Mouse (Mus musculus): ENCODE results near the gene Vps52. TPM values are rescaled to one million over a fixed set of nuclear protein-coding genes. Genes with fewer than 3 reads are reported as not detected.
A peak's percentile ranks its signal among the peaks of the same experiment; 100 is the strongest.

The Vps52 gene
- polyA plus RNA-seq, 1 experiment: 35.7 TPM

DNA sequence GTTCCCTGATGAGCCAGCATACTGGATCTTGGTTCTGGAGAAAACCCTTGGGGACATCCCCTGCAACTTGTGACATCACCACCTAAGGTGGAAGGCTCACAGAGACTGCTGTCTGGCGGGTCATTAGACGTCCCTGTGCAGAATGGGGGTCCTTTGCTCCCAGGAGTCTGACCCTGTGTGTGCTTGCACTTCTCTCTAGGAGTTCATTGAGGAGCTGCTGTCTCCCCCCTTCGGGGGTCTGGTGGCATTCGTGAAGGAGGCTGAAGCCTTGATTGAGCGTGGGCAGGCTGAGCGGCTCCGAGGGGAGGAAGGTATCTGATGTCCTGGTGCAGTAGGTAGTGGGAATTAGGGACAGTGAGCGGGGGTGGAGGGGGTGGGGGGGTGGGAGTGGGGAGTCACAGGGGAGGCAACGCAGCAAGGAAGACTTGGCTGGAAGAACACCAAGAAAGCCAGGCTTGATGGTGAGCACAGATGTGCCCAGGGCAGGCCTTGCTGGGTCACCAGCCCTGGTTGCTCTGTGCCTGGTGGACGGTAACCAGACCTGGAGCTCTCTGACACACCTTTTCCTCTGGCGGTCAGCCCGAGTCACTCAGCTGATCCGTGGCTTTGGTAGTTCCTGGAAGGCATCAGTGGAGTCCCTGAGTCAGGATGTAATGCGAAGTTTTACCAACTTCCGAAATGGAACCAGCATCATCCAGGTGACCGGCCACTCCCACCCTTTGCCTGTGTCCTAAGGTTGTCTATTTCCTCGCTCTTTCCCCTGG is 9.7 kb downstream of the Vps52 start:
- TF ChIP-seq POLR2A (IDR thresholded peaks at IDR 0.05; ENCODE audit: low read depth, low read length) (no peak), CTCF (IDR thresholded peaks at IDR 0.05; ENCODE audit: borderline replicate concordance, insufficient read depth, low read length) (no peak)
- Histone ChIP-seq H3K4me1 (ENCODE audit: control insufficient read depth, insufficient read depth, low read length) (no peaks in the 10 kb centered on the region), H3K4me3 (ENCODE audit: insufficient read depth, low read length) (no peak overlapping the region), H3K27ac (ENCODE audit: insufficient read depth, low read length) (no peak overlapping the region)

DNA sequence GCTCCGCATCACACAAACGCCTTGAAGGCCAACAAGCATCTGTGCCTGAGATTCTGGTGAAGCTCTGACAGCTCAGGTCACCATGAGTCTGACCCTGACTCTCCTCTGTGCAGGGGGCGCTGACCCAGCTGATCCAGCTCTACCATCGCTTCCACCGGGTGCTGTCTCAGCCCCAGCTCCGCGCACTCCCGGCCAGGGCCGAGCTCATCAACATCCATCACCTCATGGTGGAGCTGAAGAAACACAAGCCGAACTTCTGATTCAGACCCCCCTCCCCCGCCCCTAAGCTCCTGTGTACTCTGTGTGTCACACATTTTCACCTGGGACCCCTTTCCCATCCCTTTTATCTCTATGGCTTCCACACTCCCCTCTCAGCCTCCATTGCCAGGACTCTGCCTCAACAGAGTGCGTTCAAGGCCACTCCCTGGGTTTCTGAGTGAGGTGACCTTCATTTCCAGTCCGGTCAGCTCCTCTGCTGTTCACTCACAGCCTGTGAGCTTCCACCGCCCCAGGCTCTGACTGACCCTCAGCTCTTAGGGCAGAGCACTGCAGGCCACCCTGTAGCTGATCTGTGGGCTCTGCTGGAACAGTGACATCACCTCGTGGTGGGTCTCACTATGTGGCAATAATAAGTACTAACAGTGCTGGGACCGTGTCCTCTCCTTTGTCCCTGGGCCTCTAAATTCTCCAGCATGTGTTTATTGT is 10.4 kb downstream of the Vps52 start:
- H3K27ac ChIP-seq (ENCODE audit: insufficient read depth, low read length): no peak overlapping the region
- TF ChIP-seq CTCF (IDR thresholded peaks at IDR 0.05; ENCODE audit: borderline replicate concordance, insufficient read depth, low read length) (no peak), POLR2A (IDR thresholded peaks at IDR 0.05; ENCODE audit: low read depth, low read length) (no peak)
- no peak overlapping the region for H3K4me3 ChIP-seq (ENCODE audit: insufficient read depth, low read length)
- H3K4me1 ChIP-seq (ENCODE audit: control insufficient read depth, insufficient read depth, low read length): no peaks in the 10 kb centered on the region

DNA sequence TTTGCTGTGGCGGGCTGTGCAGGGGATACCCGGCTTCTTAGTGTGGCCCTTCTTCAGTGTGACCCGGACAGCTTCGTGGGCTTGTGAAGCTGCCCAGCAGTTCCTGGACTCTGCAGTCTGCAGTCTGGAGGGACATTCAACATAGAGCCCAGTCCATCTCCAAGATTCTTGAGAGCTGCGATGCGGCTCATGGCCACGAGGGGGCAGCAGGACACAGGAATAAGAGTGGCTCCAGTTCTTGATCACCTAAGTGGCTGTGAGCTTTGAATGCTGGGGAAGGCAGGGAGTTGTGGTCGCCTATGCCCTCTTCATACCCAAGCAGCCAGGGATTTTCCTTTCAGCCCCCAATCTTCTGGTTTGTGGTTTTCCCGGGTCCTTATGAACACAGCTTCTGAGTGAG is 12.9 kb downstream of the Vps52 start:
- Histone ChIP-seq H3K4me3 (ENCODE audit: insufficient read depth, low read length) (no peak overlapping the region), H3K27ac (ENCODE audit: insufficient read depth, low read length) (no peak overlapping the region), H3K4me1 (ENCODE audit: control insufficient read depth, insufficient read depth, low read length) (no peaks in the 10 kb centered on the region)
- TF ChIP-seq POLR2A (IDR thresholded peaks at IDR 0.05; ENCODE audit: low read depth, low read length) (no peak), CTCF (IDR thresholded peaks at IDR 0.05; ENCODE audit: borderline replicate concordance, insufficient read depth, low read length) (peak; percentile 85)

DNA sequence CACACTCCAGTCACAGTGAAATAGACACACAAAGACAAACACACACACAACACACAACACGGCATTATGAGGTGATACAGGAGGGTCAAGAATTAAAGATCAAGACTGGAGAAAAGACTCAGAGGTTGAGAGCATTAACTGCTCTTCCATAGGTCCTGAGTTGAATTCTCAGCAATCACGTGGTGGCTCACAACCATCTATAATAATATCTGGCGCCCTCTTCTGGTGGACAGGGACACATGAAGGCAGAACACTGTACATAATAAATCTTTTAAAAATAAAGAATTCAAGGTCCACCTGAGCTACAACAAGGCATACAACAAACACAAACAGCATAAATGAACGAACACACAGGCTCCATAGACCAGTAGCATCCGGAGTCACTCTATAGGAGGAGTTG is 13.3 kb downstream of the Vps52 start:
- no peak overlapping the region for H3K27ac ChIP-seq (ENCODE audit: insufficient read depth, low read length)
- H3K4me3 ChIP-seq (ENCODE audit: insufficient read depth, low read length): no peak overlapping the region
- no peak; the same call in 1 of the 2 replicates for TF ChIP-seq POLR2A (IDR thresholded peaks at IDR 0.05; ENCODE audit: low read depth, low read length)
- no peak for TF ChIP-seq CTCF (IDR thresholded peaks at IDR 0.05; ENCODE audit: borderline replicate concordance, insufficient read depth, low read length)
- H3K4me1 ChIP-seq (ENCODE audit: control insufficient read depth, insufficient read depth, low read length): no peaks in the 10 kb centered on the region

DNA sequence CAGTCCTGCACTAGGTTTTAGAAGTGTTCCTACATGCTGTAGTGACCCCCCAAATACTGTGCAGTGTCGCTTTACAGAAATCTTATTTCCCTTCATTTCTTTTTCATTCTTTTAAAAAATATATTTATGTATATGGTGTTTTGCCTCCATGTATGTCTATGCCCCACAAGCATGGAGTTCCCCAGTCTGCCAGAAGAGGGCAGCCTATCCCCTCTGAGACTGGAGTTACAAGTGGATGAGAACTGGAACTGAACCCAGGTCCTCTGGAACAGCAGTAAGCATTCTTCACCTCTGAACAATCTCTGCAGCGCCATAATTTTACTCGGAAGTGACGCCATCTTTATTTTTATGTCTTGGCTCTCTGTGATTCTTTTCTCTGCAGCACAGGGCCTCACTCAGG is 13.8 kb downstream of the Vps52 start:
- no peak overlapping the region for H3K27ac ChIP-seq (ENCODE audit: insufficient read depth, low read length)
- H3K4me3 ChIP-seq (ENCODE audit: insufficient read depth, low read length): no peak overlapping the region
- TF ChIP-seq POLR2A (IDR thresholded peaks at IDR 0.05; ENCODE audit: low read depth, low read length) (no peak), CTCF (IDR thresholded peaks at IDR 0.05; ENCODE audit: borderline replicate concordance, insufficient read depth, low read length) (no peak)
- no peaks in the 10 kb centered on the region for H3K4me1 ChIP-seq (ENCODE audit: control insufficient read depth, insufficient read depth, low read length)

DNA sequence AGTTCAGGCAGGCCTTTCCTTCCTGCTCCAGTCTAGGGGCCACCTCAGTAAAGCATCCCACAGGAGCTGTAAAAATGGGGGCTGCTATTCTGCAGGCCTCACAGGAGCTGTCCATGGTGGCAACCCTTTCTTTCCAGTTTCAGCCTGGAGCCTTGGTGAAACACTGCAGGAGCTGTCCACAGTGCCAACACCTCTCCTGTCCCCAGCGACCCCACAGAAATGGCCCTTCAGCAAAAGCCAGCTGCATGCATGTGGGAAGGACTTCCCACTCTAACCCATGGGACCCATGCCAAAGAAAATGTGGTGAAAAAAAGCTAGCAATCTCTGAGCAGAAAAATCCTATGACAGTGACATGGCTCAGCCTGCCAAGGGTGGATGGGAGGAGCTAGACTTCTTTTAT is 17.1 kb downstream of the Vps52 start:
- Histone ChIP-seq H3K4me3 (ENCODE audit: insufficient read depth, low read length) (no peak overlapping the region), H3K4me1 (ENCODE audit: control insufficient read depth, insufficient read depth, low read length) (no peaks in the 10 kb centered on the region), H3K27ac (ENCODE audit: insufficient read depth, low read length) (no peak overlapping the region)
- TF ChIP-seq CTCF (IDR thresholded peaks at IDR 0.05; ENCODE audit: borderline replicate concordance, insufficient read depth, low read length): no peak
- no peak for TF ChIP-seq POLR2A (IDR thresholded peaks at IDR 0.05; ENCODE audit: low read depth, low read length)

DNA sequence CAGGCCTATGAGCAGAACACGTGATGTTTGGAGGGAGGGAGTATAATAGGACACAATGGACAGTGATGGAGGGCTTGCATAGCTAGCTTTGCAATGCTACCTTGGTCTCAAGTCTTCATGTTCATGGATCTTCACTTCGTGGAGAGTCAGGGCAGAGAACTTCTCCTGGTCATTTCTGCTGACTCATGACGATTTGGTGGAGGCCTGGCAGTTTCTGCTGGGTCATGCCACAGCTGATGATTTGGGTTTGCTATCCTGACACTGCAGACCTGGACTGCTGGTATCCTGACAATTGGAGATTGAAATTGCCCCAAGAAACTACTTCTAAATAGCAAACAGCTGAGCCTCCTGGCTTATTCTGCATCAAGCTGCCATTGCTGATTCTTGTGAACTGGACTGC is 18.0 kb downstream of the Vps52 start:
- Histone ChIP-seq H3K4me3 (ENCODE audit: insufficient read depth, low read length) (no peak overlapping the region), H3K27ac (ENCODE audit: insufficient read depth, low read length) (no peak overlapping the region), H3K4me1 (ENCODE audit: control insufficient read depth, insufficient read depth, low read length) (no peaks in the 10 kb centered on the region)
- no peak for TF ChIP-seq CTCF (IDR thresholded peaks at IDR 0.05; ENCODE audit: borderline replicate concordance, insufficient read depth, low read length)
- TF ChIP-seq POLR2A (IDR thresholded peaks at IDR 0.05; ENCODE audit: low read depth, low read length): no peak

DNA sequence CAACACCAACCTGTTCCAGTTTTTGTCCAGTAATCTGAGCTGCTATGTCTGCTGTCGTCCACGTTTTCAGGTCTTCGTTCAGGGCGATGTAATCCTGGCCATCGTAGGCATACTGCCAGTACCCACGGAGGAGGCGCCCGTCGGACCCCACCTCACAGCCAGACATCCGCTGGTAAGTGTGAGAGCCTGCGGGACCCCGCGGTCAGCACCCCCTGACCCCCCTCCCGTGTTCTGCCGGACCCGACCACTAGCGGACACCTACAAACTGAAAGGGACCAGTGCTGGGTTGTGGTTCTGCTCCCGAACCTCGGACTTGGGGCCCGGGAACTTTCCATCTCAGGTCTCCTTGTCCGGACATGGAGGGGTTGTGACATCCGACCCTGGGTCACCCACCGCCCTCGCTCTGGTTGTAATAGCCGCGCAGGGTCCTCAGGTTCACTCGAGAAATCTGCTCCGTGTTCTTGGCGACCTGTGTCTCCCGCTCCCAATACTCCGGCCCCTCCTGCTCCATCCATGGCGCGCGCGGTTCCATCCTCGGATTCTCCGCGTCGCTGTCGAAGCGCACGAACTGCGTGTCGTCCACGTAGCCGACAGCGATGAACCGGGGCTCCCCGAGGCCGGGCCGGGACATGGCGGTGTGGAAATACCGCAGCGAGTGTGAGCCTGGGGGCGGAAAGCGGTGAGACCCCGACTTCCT is 22.4 kb downstream of the Vps52 start:
- H3K27ac ChIP-seq (ENCODE audit: insufficient read depth, low read length): no peak overlapping the region
- H3K4me3 ChIP-seq (ENCODE audit: insufficient read depth, low read length): peak overlapping the region; percentile 16; the same call in 1 of the 2 replicates
- TF ChIP-seq CTCF (IDR thresholded peaks at IDR 0.05; ENCODE audit: borderline replicate concordance, insufficient read depth, low read length) (no peak), POLR2A (IDR thresholded peaks at IDR 0.05; ENCODE audit: low read depth, low read length) (no peak)
- peaks cover 2% of the 10 kb centered on the region; the same call in 1 of the 2 replicates for H3K4me1 ChIP-seq (ENCODE audit: control insufficient read depth, insufficient read depth, low read length)

DNA sequence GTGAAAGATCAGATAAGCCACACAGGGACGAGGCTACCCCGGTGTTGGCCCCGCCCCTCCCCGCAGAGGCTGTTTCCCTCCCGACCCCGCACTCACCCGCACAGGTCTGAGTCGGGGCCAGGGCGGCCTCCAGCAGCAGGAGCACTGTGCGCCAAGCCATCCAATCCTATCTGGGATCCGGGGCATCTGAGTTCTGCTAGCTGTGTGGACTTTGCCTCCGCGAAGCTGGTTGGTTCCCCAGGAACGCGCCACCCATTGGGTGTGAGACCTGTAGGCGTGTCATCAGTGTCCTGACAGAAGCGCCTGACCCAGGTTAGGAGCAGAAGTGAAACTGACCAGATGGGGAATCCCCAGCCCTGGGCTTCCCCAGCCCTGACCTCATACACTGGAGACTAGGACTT is 23.0 kb downstream of the Vps52 start:
- TF ChIP-seq CTCF (IDR thresholded peaks at IDR 0.05; ENCODE audit: borderline replicate concordance, insufficient read depth, low read length) (no peak), POLR2A (IDR thresholded peaks at IDR 0.05; ENCODE audit: low read depth, low read length) (no peak)

More for the DNA sequence above, 23.0 kb downstream of the Vps52 start:
- Histone ChIP-seq H3K4me1 (ENCODE audit: control insufficient read depth, insufficient read depth, low read length) (peaks cover 2% of the 10 kb centered on the region; the same call in 1 of the 2 replicates), H3K27ac (ENCODE audit: insufficient read depth, low read length) (no peak overlapping the region), H3K4me3 (ENCODE audit: insufficient read depth, low read length) (peak overlapping the region; percentile 16; the same call in 1 of the 2 replicates)
